Mouse (Mus musculus) bone marrow macrophage, adult 2 months (primary cell): Measurements from ENCODE around the gene Eral1.

Experiments
- CTCF ChIP-seq: IDR thresholded peaks from 2 replicates; pipeline ENCODE4 v1.5.1; 2012; ENCODE audit warnings: low read depth, mild to moderate bottlenecking, low read length, moderate library complexity
- POLR2A ChIP-seq: IDR thresholded peaks from 2 replicates; pipeline ENCODE4 v1.6.1; 2012; ENCODE audit warnings: mild to moderate bottlenecking, low read depth, low read length, borderline replicate concordance

DNA sequence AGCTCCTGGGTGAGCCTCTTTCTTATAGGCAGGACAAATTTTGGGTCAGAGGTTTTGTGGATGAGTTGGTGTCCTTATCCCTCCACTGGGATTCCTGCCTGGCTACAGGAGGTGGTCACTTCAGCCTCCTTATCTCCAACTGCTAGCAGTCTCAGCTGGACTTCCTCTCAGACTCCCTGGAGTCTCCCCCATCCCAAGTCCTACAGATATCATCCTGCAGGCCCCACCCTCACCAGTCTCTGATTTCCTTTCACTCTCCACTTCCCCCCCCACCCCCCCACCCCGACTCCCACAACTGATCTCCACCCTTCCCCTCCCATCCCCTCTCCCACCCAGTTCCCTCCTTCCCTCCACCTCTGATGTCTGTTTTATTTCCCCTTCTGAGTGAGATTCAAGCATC, 3.4 kb upstream of the Eral1 start:
- TF ChIP-seq CTCF = no peak
- no peak for TF ChIP-seq POLR2A
